Mouse (Mus musculus): ENCODE measurements at regions not wholly inside any gene's neighbourhood (a gene's known extent, or its start where the extent isn't known, plus 50 kb on each side); places are given as distances from the start of the nearest gene placed in this dataset.
"Not testable (repeated sequence)": the region's sequence is repeated elsewhere in the genome, so short reads cannot be mapped to it uniquely, and the experiment has no call there.

- 66% methylated on average over 13 of the region's 13 CpGs for WGBS
- H3K36me3 ChIP-seq (ENCODE audit: control insufficient read depth, insufficient read depth, low read length), result no peaks in the 10 kb centered on the region
- no peaks in the 10 kb centered on the region for H3K4me1 ChIP-seq (ENCODE audit: control insufficient read depth, insufficient read depth, low read length)
- no peak overlapping the region for H3K4me3 ChIP-seq (ENCODE audit: low read depth, low read length)
- H3K9ac ChIP-seq (ENCODE audit: low read length), result no peak overlapping the region
- ATAC-seq (ENCODE audit: insufficient number of reproducible peaks, low FRiP score, low TSS enrichment, low read depth) (no peak), DNase-seq (ENCODE audit: low spot score) (no peak)
- H3K9me3 ChIP-seq (ENCODE audit: control insufficient read depth, low read length), result no peaks in the 10 kb centered on the region
- no peak overlapping the region for H3K27ac ChIP-seq (replicated peaks; ENCODE audit: low read depth, low read length)
- H3K4me2 ChIP-seq (ENCODE audit: low read depth, severe bottlenecking), result no peak overlapping the region
- H3K27me3 ChIP-seq (ENCODE audit: control insufficient read depth, insufficient read depth, low read length), result no peaks in the 10 kb centered on the region
These were observed 194.7 kb downstream of the Trmt11 start for GRCm38 (mm10) chr10:30405669-30406393.

- H3K27me3 ChIP-seq (ENCODE audit: control insufficient read depth, insufficient read depth, low read length), result no peaks in the 10 kb centered on the region
- no peak overlapping the region for H3K9ac ChIP-seq (ENCODE audit: low read length)
- no peaks in the 10 kb centered on the region for H3K36me3 ChIP-seq (ENCODE audit: control insufficient read depth, insufficient read depth, low read length)
- H3K4me1 ChIP-seq (ENCODE audit: control insufficient read depth, insufficient read depth, low read length), result no peaks in the 10 kb centered on the region
- H3K4me3 ChIP-seq (ENCODE audit: low read depth, low read length), result no peak overlapping the region
- WGBS, result 30% methylated on average over 1 of the region's 1 CpGs
- H3K9me3 ChIP-seq (ENCODE audit: control insufficient read depth, low read length), result no peaks in the 10 kb centered on the region
- no peak overlapping the region for H3K27ac ChIP-seq (replicated peaks; ENCODE audit: low read depth, low read length)
- H3K4me2 ChIP-seq (ENCODE audit: low read depth, severe bottlenecking), result no peak overlapping the region
- DNase-seq (ENCODE audit: low spot score), result no peak
- ATAC-seq (ENCODE audit: insufficient number of reproducible peaks, low FRiP score, low TSS enrichment, low read depth), result no peak
These were observed 170.2 kb upstream of the Cenpw start for GRCm38 (mm10) chr10:30370542-30370941.

- not testable (repeated sequence) for H3K4me2 ChIP-seq (ENCODE audit: low read depth, severe bottlenecking); ATAC-seq (ENCODE audit: insufficient number of reproducible peaks, low FRiP score, low TSS enrichment, low read depth); H3K4me1 ChIP-seq (ENCODE audit: control insufficient read depth, insufficient read depth, low read length); H3K9me3 ChIP-seq (ENCODE audit: control insufficient read depth, low read length); H3K27ac ChIP-seq (replicated peaks; ENCODE audit: low read depth, low read length); H3K4me3 ChIP-seq (ENCODE audit: low read depth, low read length); H3K27me3 ChIP-seq (ENCODE audit: control insufficient read depth, insufficient read depth, low read length); H3K9ac ChIP-seq (ENCODE audit: low read length); H3K36me3 ChIP-seq (ENCODE audit: control insufficient read depth, insufficient read depth, low read length); DNase-seq (ENCODE audit: low spot score)
These were observed 160.5 kb upstream of the Cenpw start for GRCm38 (mm10) chr10:30360811-30361210.

- ATAC-seq (ENCODE audit: insufficient number of reproducible peaks, low FRiP score, low TSS enrichment, low read depth) (no peak), DNase-seq (ENCODE audit: low spot score) (no peak)
- no peaks in the 10 kb centered on the region for H3K4me1 ChIP-seq (ENCODE audit: control insufficient read depth, insufficient read depth, low read length)
- no peak overlapping the region for H3K4me3 ChIP-seq (ENCODE audit: low read depth, low read length)
- H3K4me2 ChIP-seq (ENCODE audit: low read depth, severe bottlenecking), result no peak overlapping the region
- H3K27ac ChIP-seq (replicated peaks; ENCODE audit: low read depth, low read length), result no peak overlapping the region
- WGBS, result 91% methylated on average over 1 of the region's 1 CpGs
- no peak overlapping the region for H3K9ac ChIP-seq (ENCODE audit: low read length)
- H3K27me3 ChIP-seq (ENCODE audit: control insufficient read depth, insufficient read depth, low read length), result no peaks in the 10 kb centered on the region
- H3K9me3 ChIP-seq (ENCODE audit: control insufficient read depth, low read length), result no peaks in the 10 kb centered on the region
- H3K36me3 ChIP-seq (ENCODE audit: control insufficient read depth, insufficient read depth, low read length), result no peaks in the 10 kb centered on the region
These were observed 158.7 kb upstream of the Cenpw start for GRCm38 (mm10) chr10:30359051-30359450.

GRCm38 (mm10) chr10:30342965-30343478, 142.7 kb upstream of the Cenpw start:
- Histone ChIP-seq H3K4me2 (ENCODE audit: low read depth, severe bottlenecking) (no peak overlapping the region), H3K36me3 (ENCODE audit: control insufficient read depth, insufficient read depth, low read length) (no peaks in the 10 kb centered on the region), H3K9me3 (ENCODE audit: control insufficient read depth, low read length) (no peaks in the 10 kb centered on the region), H3K9ac (ENCODE audit: low read length) (no peak overlapping the region), H3K27ac (replicated peaks; ENCODE audit: low read depth, low read length) (no peak overlapping the region), H3K27me3 (ENCODE audit: control insufficient read depth, insufficient read depth, low read length) (no peaks in the 10 kb centered on the region), H3K4me3 (ENCODE audit: low read depth, low read length) (no peak overlapping the region), H3K4me1 (ENCODE audit: control insufficient read depth, insufficient read depth, low read length) (no peaks in the 10 kb centered on the region)
- ATAC-seq (ENCODE audit: insufficient number of reproducible peaks, low FRiP score, low TSS enrichment, low read depth) (no peak), DNase-seq (ENCODE audit: low spot score) (no peak)
- 93% methylated on average over 3 of the region's 3 CpGs for WGBS

- DNase-seq (ENCODE audit: low spot score) (peak; percentile 56), ATAC-seq (ENCODE audit: insufficient number of reproducible peaks, low FRiP score, low TSS enrichment, low read depth) (peak; percentile 70)
These were observed 128.1 kb upstream of the Cenpw start for GRCm38 (mm10) chr10:30328334-30329014.

GRCm38 (mm10) chr10:30327849-30328248, 127.5 kb upstream of the Cenpw start:
- 7% methylated on average over 8 of the region's 8 CpGs for WGBS
- Histone ChIP-seq H3K4me1 (ENCODE audit: control insufficient read depth, insufficient read depth, low read length) (peaks cover 7% of the 10 kb centered on the region; the same call in 1 of the 2 replicates), H3K27ac (replicated peaks; ENCODE audit: low read depth, low read length) (no peak overlapping the region), H3K36me3 (ENCODE audit: control insufficient read depth, insufficient read depth, low read length) (no peaks in the 10 kb centered on the region), H3K4me2 (ENCODE audit: low read depth, severe bottlenecking) (peak overlapping the region; percentile 15; the same call in 1 of the 2 replicates), H3K9ac (ENCODE audit: low read length) (no peak overlapping the region), H3K4me3 (ENCODE audit: low read depth, low read length) (no peak overlapping the region), H3K27me3 (ENCODE audit: control insufficient read depth, insufficient read depth, low read length) (no peaks in the 10 kb centered on the region), H3K9me3 (ENCODE audit: control insufficient read depth, low read length) (no peaks in the 10 kb centered on the region)
- ATAC-seq (ENCODE audit: insufficient number of reproducible peaks, low FRiP score, low TSS enrichment, low read depth) (peak; percentile 87), DNase-seq (ENCODE audit: low spot score) (peak; percentile 75)

More at GRCm38 (mm10) chr10:30328334-30329014, 128.1 kb upstream of the Cenpw start:
- peak overlapping the region; percentile 40; the same call in 1 of the 2 replicates for H3K27ac ChIP-seq (replicated peaks; ENCODE audit: low read depth, low read length)
- H3K27me3 ChIP-seq (ENCODE audit: control insufficient read depth, insufficient read depth, low read length), result no peaks in the 10 kb centered on the region
- WGBS, result 16% methylated on average over 10 of the region's 10 CpGs
- no peak overlapping the region for H3K4me3 ChIP-seq (ENCODE audit: low read depth, low read length)
- H3K9ac ChIP-seq (ENCODE audit: low read length), result no peak overlapping the region
- no peak overlapping the region; the same call in 1 of the 2 replicates for H3K4me2 ChIP-seq (ENCODE audit: low read depth, severe bottlenecking)
- peaks cover 7% of the 10 kb centered on the region; the same call in 1 of the 2 replicates for H3K4me1 ChIP-seq (ENCODE audit: control insufficient read depth, insufficient read depth, low read length)
- H3K9me3 ChIP-seq (ENCODE audit: control insufficient read depth, low read length), result no peaks in the 10 kb centered on the region
- H3K36me3 ChIP-seq (ENCODE audit: control insufficient read depth, insufficient read depth, low read length), result no peaks in the 10 kb centered on the region

GRCm38 (mm10) chr10:30326861-30327260, 126.5 kb upstream of the Cenpw start:
- Histone ChIP-seq H3K4me1 (ENCODE audit: control insufficient read depth, insufficient read depth, low read length) (peaks cover 7% of the 10 kb centered on the region; the same call in 1 of the 2 replicates), H3K27me3 (ENCODE audit: control insufficient read depth, insufficient read depth, low read length) (no peaks in the 10 kb centered on the region), H3K9me3 (ENCODE audit: control insufficient read depth, low read length) (no peaks in the 10 kb centered on the region), H3K4me3 (ENCODE audit: low read depth, low read length) (no peak overlapping the region), H3K9ac (ENCODE audit: low read length) (no peak overlapping the region), H3K4me2 (ENCODE audit: low read depth, severe bottlenecking) (no peak overlapping the region), H3K36me3 (ENCODE audit: control insufficient read depth, insufficient read depth, low read length) (no peaks in the 10 kb centered on the region), H3K27ac (replicated peaks; ENCODE audit: low read depth, low read length) (no peak overlapping the region)
- 62% methylated on average over 1 of the region's 1 CpGs for WGBS
- no peak for DNase-seq (ENCODE audit: low spot score)
- ATAC-seq (ENCODE audit: insufficient number of reproducible peaks, low FRiP score, low TSS enrichment, low read depth), result no peak

Data from limb, embryonic 11.5 days (tissue).